In genomic region chr2:169927401-169927800, GRCm38 (mm10) we compare ENCODE assay signal across 32 mouse cellular contexts.
"Had no signal": no experiment of that assay in that cellular context is flagged by ENCODE, and none has a peak within 500 bp of the region (broad histone marks: within the 10 kb centered on the region; RNA-seq: fewer than 3 reads in every experiment).

No protein-coding gene starts in this region.

- H3K36me3 ChIP-seq: heart, embryonic 12.5 days; heart, embryonic 13.5 days; heart, embryonic 15.5 days; hindbrain, embryonic 10.5 days; hindbrain, embryonic 12.5 days; hindbrain, embryonic 13.5 days; hindbrain, embryonic 15.5 days; intestine, embryonic 15.5 days; kidney, embryonic 15.5 days had no signal

- H3K4me3 ChIP-seq: heart, embryonic 12.5 days; heart, embryonic 13.5 days; heart, embryonic 15.5 days; hindbrain, embryonic 10.5 days; hindbrain, embryonic 12.5 days; hindbrain, embryonic 13.5 days; hindbrain, embryonic 15.5 days; intestine, embryonic 15.5 days; kidney, embryonic 15.5 days; layer of hippocampus, adult 2 months; left cerebral cortex, adult 2 months had no signal

- H3K27me3 ChIP-seq: heart, embryonic 13.5 days; heart, embryonic 15.5 days; hindbrain, embryonic 12.5 days; hindbrain, embryonic 13.5 days; hindbrain, embryonic 15.5 days; intestine, embryonic 15.5 days; kidney, embryonic 15.5 days had no signal

- DNase-seq: heart, postnatal 10 days; heart, postnatal 14 days; heart, postnatal 36 days; heart, postnatal 4 days; kidney, adult 11 months; kidney, adult 18-20 months; kidney, adult 2 months; kidney, adult 8-10 months; kidney, adult 9 months; kidney, postnatal 10 days; kidney, postnatal 14 days; kidney, postnatal 25 days; kidney, postnatal 36 days; kidney, postnatal 4 days; layer of hippocampus, adult 9-11 months; layer of hippocampus, postnatal 36 days had no signal

- H3K9me3 ChIP-seq: heart, embryonic 12.5 days; heart, embryonic 13.5 days; heart, embryonic 15.5 days; hindbrain, embryonic 10.5 days; hindbrain, embryonic 12.5 days; hindbrain, embryonic 13.5 days; hindbrain, embryonic 15.5 days; intestine, embryonic 15.5 days; kidney, embryonic 15.5 days had no signal

- ATAC-seq: hindbrain, embryonic 16.5 days; hindbrain, postnatal 0 days; inflammation-experienced regulatory T-cells, adult 6 months; intestine, embryonic 15.5 days; intestine, embryonic 16.5 days; intestine, postnatal 0 days had no signal
